Comparison of ENCODE assay signal across 11 mouse cellular contexts in the genomic region with DNA sequence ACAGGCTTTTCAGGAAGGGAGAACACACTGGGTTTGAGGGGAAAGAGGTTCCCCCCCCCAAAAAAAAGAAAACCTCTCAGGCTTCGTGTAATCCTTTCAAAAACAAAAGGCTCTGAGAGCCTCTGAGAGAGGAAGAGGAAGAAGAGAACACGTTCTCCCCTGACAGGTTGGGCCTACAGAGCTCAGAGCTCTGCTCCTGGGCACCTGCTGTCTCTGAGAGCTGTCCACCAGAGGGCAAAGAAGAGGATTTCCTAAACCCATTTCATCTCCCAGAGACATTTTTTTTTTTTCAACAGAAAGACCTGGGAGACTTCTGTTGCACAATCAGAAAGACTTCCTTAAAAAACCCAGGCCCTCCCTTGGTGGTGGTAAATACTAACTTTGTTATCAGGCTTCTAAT.
DNase-seq lines count a peak whose midpoint lies in the region; ATAC-seq and TF ChIP-seq lines count a peak whose summit lies in the region.
"Had no signal": no experiment of that assay in that cellular context is flagged by ENCODE, and none has a peak within 500 bp of the region (broad histone marks: within the 10 kb centered on the region; RNA-seq: fewer than 3 reads in every experiment).

No protein-coding gene starts in this region.

- 38% methylated on average over 2 of the region's 2 CpGs for WGBS in cerebellum, adult 2 months
- WGBS in hindbrain, embryonic 12.5 days: 34% methylated on average over 2 of the region's 2 CpGs
- WGBS in midbrain, embryonic 13.5 days: 12% methylated on average over 2 of the region's 2 CpGs

- TF ChIP-seq CTCF in cerebellum, adult 2 months (IDR thresholded peaks at IDR 0.05; ENCODE audit: borderline replicate concordance, insufficient read depth, low read depth, low read length): peak; percentile 26; the same call in 1 of the 2 replicates
- peak; percentile 22; the same call in 1 of the 2 replicates for TF ChIP-seq CTCF in brain, embryonic 14.5 days (IDR thresholded peaks at IDR 0.05; ENCODE audit: borderline replicate concordance, extremely low read depth, insufficient read depth, insufficient read length)

- H3K4me2 ChIP-seq in hindbrain, embryonic 12.5 days (replicated peaks): no peak overlapping the region
- no peak overlapping the region for H3K4me2 ChIP-seq in midbrain, embryonic 13.5 days (replicated peaks)
- H3K4me2 ChIP-seq: limb, embryonic 13.5 days had no signal

- H3K27ac ChIP-seq in cerebellum, adult 2 months (ENCODE audit: insufficient read depth, low read length): no peak overlapping the region
- H3K27ac ChIP-seq in hindbrain, embryonic 12.5 days: peak overlapping the region; percentile 77
- H3K27ac ChIP-seq in midbrain, embryonic 13.5 days: peak overlapping the region; percentile 86
- H3K27ac ChIP-seq: limb, embryonic 13.5 days had no signal

- TF ChIP-seq POLR2A in cerebellum, adult 2 months (IDR thresholded peaks at IDR 0.05; ENCODE audit: borderline replicate concordance, insufficient read depth, low read length): no peak
- TF ChIP-seq POLR2A in brain, embryonic 14.5 days (IDR thresholded peaks at IDR 0.05; ENCODE audit: borderline replicate concordance, extremely low read depth, insufficient read depth, insufficient read length, poor library complexity, severe bottlenecking): no peak

- no peaks in the 10 kb centered on the region for H3K9me3 ChIP-seq in hindbrain, embryonic 12.5 days (replicated peaks)
- H3K9me3 ChIP-seq in midbrain, embryonic 13.5 days: no peaks in the 10 kb centered on the region
- H3K9me3 ChIP-seq: limb, embryonic 13.5 days; megakaryocyte, embryonic 14.5 days had no signal

- ATAC-seq in hindbrain, embryonic 12.5 days (ENCODE audit: low FRiP score): no peak
- ATAC-seq in midbrain, embryonic 13.5 days: no peak; the same call in 1 of the 2 replicates
- no peak for ATAC-seq in CD4-positive, CD25-positive, alpha-beta regulatory T cell, adult 4 months

- H3K4me1 ChIP-seq in cerebellum, adult 2 months (ENCODE audit: control insufficient read depth, insufficient read depth, low read length): peaks cover 9% of the 10 kb centered on the region
- peaks cover 44% of the 10 kb centered on the region for H3K4me1 ChIP-seq in hindbrain, embryonic 12.5 days
- peaks cover 74% of the 10 kb centered on the region for H3K4me1 ChIP-seq in midbrain, embryonic 13.5 days (replicated peaks)

- H3K27me3 ChIP-seq in cerebellum, adult 2 months (ENCODE audit: control insufficient read depth, insufficient read depth, low read length): no peaks in the 10 kb centered on the region
- no peaks in the 10 kb centered on the region for H3K27me3 ChIP-seq in hindbrain, embryonic 12.5 days
- no peaks in the 10 kb centered on the region for H3K27me3 ChIP-seq in midbrain, embryonic 13.5 days

- no peak overlapping the region for H3K9ac ChIP-seq in hindbrain, embryonic 12.5 days
- H3K9ac ChIP-seq in midbrain, embryonic 13.5 days (replicated peaks): peak overlapping the region; percentile 48; the same call in 1 of the 2 replicates
- H3K9ac ChIP-seq: limb, embryonic 13.5 days had no signal

- DNase-seq in cerebellum, adult 2 months: peak in 1 of 2 experiments; percentile 33
- DNase-seq in cerebellum, postnatal 4 days (ENCODE audit: low spot score in 2 of 2): no peak
- DNase-seq in brain, embryonic 14.5 days (ENCODE audit: low read depth): no peak
- DNase-seq in heart, postnatal 4 days: no peak
- DNase-seq in urinary bladder, postnatal 14 days (ENCODE audit: low spot score): no peak
- DNase-seq: lung, adult 2 months had no signal

- H3K36me3 ChIP-seq in hindbrain, embryonic 12.5 days: no peaks in the 10 kb centered on the region
- H3K36me3 ChIP-seq in midbrain, embryonic 13.5 days: no peaks in the 10 kb centered on the region
- H3K36me3 ChIP-seq: limb, embryonic 13.5 days had no signal

- H3K4me3 ChIP-seq in cerebellum, adult 2 months (replicated peaks; ENCODE audit: insufficient read depth, low read depth, low read length): no peak overlapping the region
- H3K4me3 ChIP-seq in hindbrain, embryonic 12.5 days: no peak overlapping the region
- no peak overlapping the region for H3K4me3 ChIP-seq in midbrain, embryonic 13.5 days (replicated peaks)
- H3K4me3 ChIP-seq: limb, embryonic 13.5 days had no signal
